Mouse (Mus musculus): Measurements from ENCODE around the gene Foxo1. TPM values are rescaled to one million over a fixed set of nuclear protein-coding genes. Genes with fewer than 3 reads are reported as not detected.

Foxo1 gene
- polyA plus RNA-seq, 1 experiment from 2014 or later, result 2.3 TPM

GRCm38 (mm10) chr3:52343270-52344070 is 75.3 kb downstream of the Foxo1 start:
- H3K36me3 ChIP-seq (ENCODE audit: control insufficient read depth, insufficient read depth, low read length), result no peaks in the 10 kb centered on the region
- no peak overlapping the region for H3K27ac ChIP-seq (ENCODE audit: low read depth, low read length)

GRCm38 (mm10) chr3:52345881-52346280 is 77.7 kb downstream of the Foxo1 start:
- Histone ChIP-seq H3K4me1 (ENCODE audit: control insufficient read depth, insufficient read depth, low read depth, low read length) (peaks cover 7% of the 10 kb centered on the region; the same call in 1 of the 2 replicates), H3K27ac (ENCODE audit: low read depth, low read length) (no peak overlapping the region), H3K9me3 (ENCODE audit: control insufficient read depth, low read length) (no peaks in the 10 kb centered on the region), H3K9ac (ENCODE audit: low read depth, low read length) (no peak overlapping the region), H3K36me3 (ENCODE audit: control insufficient read depth, insufficient read depth, low read length) (no peaks in the 10 kb centered on the region), H3K4me2 (ENCODE audit: low read length) (no peak overlapping the region), H3K27me3 (replicated peaks; ENCODE audit: control insufficient read depth, insufficient read depth, low read length) (no peaks in the 10 kb centered on the region), H3K4me3 (ENCODE audit: low read length) (no peak overlapping the region)
- 96% methylated on average over 11 of the region's 11 CpGs for WGBS
- no peak for ATAC-seq

More at GRCm38 (mm10) chr3:52343270-52344070, 75.3 kb downstream of the Foxo1 start:
- no peaks in the 10 kb centered on the region for H3K27me3 ChIP-seq (replicated peaks; ENCODE audit: control insufficient read depth, insufficient read depth, low read length)
- no peak overlapping the region for H3K9ac ChIP-seq (ENCODE audit: low read depth, low read length)
- no peaks in the 10 kb centered on the region for H3K9me3 ChIP-seq (ENCODE audit: control insufficient read depth, low read length)
- no peak for ATAC-seq
- WGBS, result 77% methylated on average over 6 of the region's 6 CpGs
- peaks cover 7% of the 10 kb centered on the region; the same call in 1 of the 2 replicates for H3K4me1 ChIP-seq (ENCODE audit: control insufficient read depth, insufficient read depth, low read depth, low read length)
- H3K4me3 ChIP-seq (ENCODE audit: low read length), result no peak overlapping the region
- H3K4me2 ChIP-seq (ENCODE audit: low read length), result no peak overlapping the region

- H3K4me3 ChIP-seq (ENCODE audit: low read length), result no peak overlapping the region
- no peak for ATAC-seq
- H3K9ac ChIP-seq (ENCODE audit: low read depth, low read length), result no peak overlapping the region
- no peak overlapping the region for H3K4me2 ChIP-seq (ENCODE audit: low read length)
- 63% methylated on average over 4 of the region's 4 CpGs for WGBS
- no peaks in the 10 kb centered on the region for H3K36me3 ChIP-seq (ENCODE audit: control insufficient read depth, insufficient read depth, low read length)
- no peak overlapping the region for H3K27ac ChIP-seq (ENCODE audit: low read depth, low read length)
- H3K4me1 ChIP-seq (ENCODE audit: control insufficient read depth, insufficient read depth, low read depth, low read length), result peaks cover 4% of the 10 kb centered on the region; the same call in 1 of the 2 replicates
- no peaks in the 10 kb centered on the region for H3K27me3 ChIP-seq (replicated peaks; ENCODE audit: control insufficient read depth, insufficient read depth, low read length)
- H3K9me3 ChIP-seq (ENCODE audit: control insufficient read depth, low read length), result no peaks in the 10 kb centered on the region
Observed at GRCm38 (mm10) chr3:52346986-52347710, 79.0 kb downstream of the Foxo1 start.

GRCm38 (mm10) chr3:52347980-52348622 is 80.0 kb downstream of the Foxo1 start:
- Histone ChIP-seq H3K4me3 (ENCODE audit: low read length) (no peak overlapping the region), H3K4me2 (ENCODE audit: low read length) (no peak overlapping the region), H3K36me3 (ENCODE audit: control insufficient read depth, insufficient read depth, low read length) (no peaks in the 10 kb centered on the region), H3K4me1 (ENCODE audit: control insufficient read depth, insufficient read depth, low read depth, low read length) (no peaks in the 10 kb centered on the region), H3K27me3 (replicated peaks; ENCODE audit: control insufficient read depth, insufficient read depth, low read length) (no peaks in the 10 kb centered on the region), H3K9me3 (ENCODE audit: control insufficient read depth, low read length) (no peaks in the 10 kb centered on the region), H3K27ac (ENCODE audit: low read depth, low read length) (no peak overlapping the region), H3K9ac (ENCODE audit: low read depth, low read length) (no peak overlapping the region)
- ATAC-seq, result no peak
- 43% methylated on average over 10 of the region's 10 CpGs for WGBS

GRCm38 (mm10) chr3:52350636-52351035 is 82.5 kb downstream of the Foxo1 start:
- no peak overlapping the region for H3K4me2 ChIP-seq (ENCODE audit: low read length)
- H3K4me1 ChIP-seq (ENCODE audit: control insufficient read depth, insufficient read depth, low read depth, low read length), result no peaks in the 10 kb centered on the region
- no peak overlapping the region for H3K27ac ChIP-seq (ENCODE audit: low read depth, low read length)
- no peak overlapping the region for H3K9ac ChIP-seq (ENCODE audit: low read depth, low read length)
- H3K27me3 ChIP-seq (replicated peaks; ENCODE audit: control insufficient read depth, insufficient read depth, low read length), result no peaks in the 10 kb centered on the region
- H3K9me3 ChIP-seq (ENCODE audit: control insufficient read depth, low read length), result no peaks in the 10 kb centered on the region
- 74% methylated on average over 8 of the region's 8 CpGs for WGBS
- H3K4me3 ChIP-seq (ENCODE audit: low read length), result no peak overlapping the region
- no peak for ATAC-seq
- H3K36me3 ChIP-seq (ENCODE audit: control insufficient read depth, insufficient read depth, low read length), result no peaks in the 10 kb centered on the region

GRCm38 (mm10) chr3:52351901-52352300 is 83.8 kb downstream of the Foxo1 start:
- H3K9me3 ChIP-seq (ENCODE audit: control insufficient read depth, low read length), result no peaks in the 10 kb centered on the region
- no peak overlapping the region for H3K4me3 ChIP-seq (ENCODE audit: low read length)
- no peak for ATAC-seq
- H3K27me3 ChIP-seq (replicated peaks; ENCODE audit: control insufficient read depth, insufficient read depth, low read length), result no peaks in the 10 kb centered on the region
- no peak overlapping the region for H3K9ac ChIP-seq (ENCODE audit: low read depth, low read length)
- H3K27ac ChIP-seq (ENCODE audit: low read depth, low read length), result no peak overlapping the region
- no peak overlapping the region for H3K4me2 ChIP-seq (ENCODE audit: low read length)
- WGBS, result 88% methylated on average over 9 of the region's 9 CpGs
- H3K36me3 ChIP-seq (ENCODE audit: control insufficient read depth, insufficient read depth, low read length), result no peaks in the 10 kb centered on the region
- H3K4me1 ChIP-seq (ENCODE audit: control insufficient read depth, insufficient read depth, low read depth, low read length), result no peaks in the 10 kb centered on the region

- WGBS, result 76% methylated on average over 7 of the region's 7 CpGs
- H3K9ac ChIP-seq (ENCODE audit: low read depth, low read length), result no peak overlapping the region
- no peak overlapping the region for H3K4me2 ChIP-seq (ENCODE audit: low read length)
- ATAC-seq, result no peak
- no peak overlapping the region for H3K27ac ChIP-seq (ENCODE audit: low read depth, low read length)
- no peaks in the 10 kb centered on the region for H3K36me3 ChIP-seq (ENCODE audit: control insufficient read depth, insufficient read depth, low read length)
- H3K9me3 ChIP-seq (ENCODE audit: control insufficient read depth, low read length), result no peaks in the 10 kb centered on the region
- H3K4me1 ChIP-seq (ENCODE audit: control insufficient read depth, insufficient read depth, low read depth, low read length), result no peaks in the 10 kb centered on the region
- H3K27me3 ChIP-seq (replicated peaks; ENCODE audit: control insufficient read depth, insufficient read depth, low read length), result no peaks in the 10 kb centered on the region
- no peak overlapping the region for H3K4me3 ChIP-seq (ENCODE audit: low read length)
Observed at GRCm38 (mm10) chr3:52354203-52354602, 86.1 kb downstream of the Foxo1 start.

GRCm38 (mm10) chr3:52357265-52357953 is 89.3 kb downstream of the Foxo1 start:
- H3K36me3 ChIP-seq (ENCODE audit: control insufficient read depth, insufficient read depth, low read length), result no peaks in the 10 kb centered on the region
- no peaks in the 10 kb centered on the region for H3K9me3 ChIP-seq (ENCODE audit: control insufficient read depth, low read length)
- no peak overlapping the region for H3K4me3 ChIP-seq (ENCODE audit: low read length)
- no peak overlapping the region for H3K9ac ChIP-seq (ENCODE audit: low read depth, low read length)
- H3K4me1 ChIP-seq (ENCODE audit: control insufficient read depth, insufficient read depth, low read depth, low read length), result no peaks in the 10 kb centered on the region
- no peaks in the 10 kb centered on the region for H3K27me3 ChIP-seq (replicated peaks; ENCODE audit: control insufficient read depth, insufficient read depth, low read length)
- no peak overlapping the region for H3K4me2 ChIP-seq (ENCODE audit: low read length)
- WGBS, result 81% methylated on average over 15 of the region's 15 CpGs
- ATAC-seq, result peak; percentile 40; the same call in 1 of the 2 replicates
- no peak overlapping the region for H3K27ac ChIP-seq (ENCODE audit: low read depth, low read length)
